Mouse (Mus musculus): ENCODE measurements around the gene Gngt2. TPM values are rescaled to one million over a fixed set of nuclear protein-coding genes. Genes with fewer than 3 reads are reported as not detected.

Gene Gngt2
- total and polyA plus RNA-seq, 3 experiments: 10.2 to 24.4 (median 19.0) TPM

DNA sequence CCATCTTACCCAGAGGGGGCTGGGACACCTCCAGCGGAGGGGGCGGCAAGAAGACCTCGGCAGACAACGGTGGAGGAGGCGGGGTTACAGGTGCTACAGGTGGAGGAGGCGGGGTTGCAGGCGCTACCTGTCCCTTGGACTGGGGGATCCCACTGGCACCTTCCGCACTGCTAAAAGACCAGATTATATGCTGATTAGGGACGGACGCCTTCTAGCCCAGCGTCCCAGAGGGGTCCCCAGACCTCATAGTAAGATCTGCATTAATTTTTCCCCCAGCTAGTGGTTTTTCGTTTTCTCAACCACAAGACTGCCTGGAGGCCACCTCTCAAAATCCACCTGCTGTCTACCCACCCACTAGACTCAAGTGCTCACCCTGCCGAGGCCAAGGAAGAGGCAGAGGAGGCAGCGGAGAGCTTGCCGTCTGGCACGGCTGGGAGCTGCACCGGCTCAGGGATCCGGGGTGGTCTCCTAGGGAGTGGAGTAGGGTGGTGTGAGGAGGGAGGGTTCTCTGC lies 3.3 kb upstream of the Gngt2 start:
- Histone ChIP-seq H3K36me3 (ENCODE audit: control insufficient read depth, insufficient read depth, low read length) (peaks cover 6% of the 10 kb centered on the region; the same call in 1 of the 2 replicates), H3K4me3 (no peak overlapping the region; the same call in 1 of the 2 replicates), H3K27me3 (ENCODE audit: control insufficient read depth, insufficient read depth, low read length) (no peaks in the 10 kb centered on the region), H3K79me2 (replicated peaks; ENCODE audit: control insufficient read depth, insufficient read depth, low read length) (no peaks in the 10 kb centered on the region), H3K27ac (peak overlapping the region; percentile 24), H3K9ac (ENCODE audit: low read depth, low read length) (no peak overlapping the region), H3K4me1 (ENCODE audit: control insufficient read depth, insufficient read depth, low read length) (peaks cover 39% of the 10 kb centered on the region)
- WGBS: 52% methylated on average over 18 of the region's 18 CpGs
- no peak for DNase-seq
- TF ChIP-seq POLR2A (IDR thresholded peaks at IDR 0.05; ENCODE audit: insufficient read depth, low read depth, low read length) (no peak), CTCF (IDR thresholded peaks at IDR 0.05) (no peak), EP300 (IDR thresholded peaks at IDR 0.05; ENCODE audit: insufficient read depth, low read depth, low read length) (no peak)
- intact Hi-C loops (cut with DNase I): no loop called here

DNA sequence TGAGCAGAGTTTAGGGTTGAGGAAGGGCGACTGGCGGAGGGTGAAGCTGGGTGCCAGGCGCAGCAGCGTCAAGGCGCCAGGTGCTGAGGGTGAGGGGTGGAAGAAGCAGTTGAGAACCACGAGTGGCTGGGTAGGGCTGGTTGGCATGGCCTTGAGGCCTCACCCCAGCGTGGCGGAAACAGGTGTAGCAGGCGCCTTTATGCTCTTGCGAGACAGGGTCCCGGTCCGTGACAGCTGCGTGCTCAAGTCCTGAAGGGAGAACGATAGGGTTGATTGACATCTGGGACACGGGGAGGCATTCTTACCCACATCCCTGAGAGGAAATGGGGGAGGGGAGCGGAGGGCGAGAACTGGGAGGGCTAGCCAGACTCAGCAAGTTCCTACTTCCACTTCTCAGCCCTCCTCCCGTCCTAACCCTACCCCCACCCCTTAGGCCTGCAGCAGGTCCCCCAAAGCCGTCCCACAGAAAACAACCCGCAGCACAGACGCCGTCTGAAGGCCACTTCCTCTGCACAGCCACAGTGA lies 2.8 kb upstream of the Gngt2 start:
- Histone ChIP-seq H3K36me3 (ENCODE audit: control insufficient read depth, insufficient read depth, low read length) (peaks cover 6% of the 10 kb centered on the region; the same call in 1 of the 2 replicates), H3K27ac (peak overlapping the region; percentile 24), H3K4me1 (ENCODE audit: control insufficient read depth, insufficient read depth, low read length) (peaks cover 40% of the 10 kb centered on the region), H3K79me2 (replicated peaks; ENCODE audit: control insufficient read depth, insufficient read depth, low read length) (no peaks in the 10 kb centered on the region), H3K27me3 (ENCODE audit: control insufficient read depth, insufficient read depth, low read length) (no peaks in the 10 kb centered on the region), H3K9ac (ENCODE audit: low read depth, low read length) (no peak overlapping the region), H3K4me3 (no peak overlapping the region; the same call in 1 of the 2 replicates)
- WGBS: 27% methylated on average over 22 of the region's 22 CpGs
- intact Hi-C loops (cut with DNase I): no loop called here
- TF ChIP-seq POLR2A (IDR thresholded peaks at IDR 0.05; ENCODE audit: insufficient read depth, low read depth, low read length) (no peak; the same call in 1 of the 2 replicates), EP300 (IDR thresholded peaks at IDR 0.05; ENCODE audit: insufficient read depth, low read depth, low read length) (peak; percentile 41; the same call in 1 of the 2 replicates), CTCF (IDR thresholded peaks at IDR 0.05) (no peak)
- DNase-seq: peak; percentile 55 to 73

DNA sequence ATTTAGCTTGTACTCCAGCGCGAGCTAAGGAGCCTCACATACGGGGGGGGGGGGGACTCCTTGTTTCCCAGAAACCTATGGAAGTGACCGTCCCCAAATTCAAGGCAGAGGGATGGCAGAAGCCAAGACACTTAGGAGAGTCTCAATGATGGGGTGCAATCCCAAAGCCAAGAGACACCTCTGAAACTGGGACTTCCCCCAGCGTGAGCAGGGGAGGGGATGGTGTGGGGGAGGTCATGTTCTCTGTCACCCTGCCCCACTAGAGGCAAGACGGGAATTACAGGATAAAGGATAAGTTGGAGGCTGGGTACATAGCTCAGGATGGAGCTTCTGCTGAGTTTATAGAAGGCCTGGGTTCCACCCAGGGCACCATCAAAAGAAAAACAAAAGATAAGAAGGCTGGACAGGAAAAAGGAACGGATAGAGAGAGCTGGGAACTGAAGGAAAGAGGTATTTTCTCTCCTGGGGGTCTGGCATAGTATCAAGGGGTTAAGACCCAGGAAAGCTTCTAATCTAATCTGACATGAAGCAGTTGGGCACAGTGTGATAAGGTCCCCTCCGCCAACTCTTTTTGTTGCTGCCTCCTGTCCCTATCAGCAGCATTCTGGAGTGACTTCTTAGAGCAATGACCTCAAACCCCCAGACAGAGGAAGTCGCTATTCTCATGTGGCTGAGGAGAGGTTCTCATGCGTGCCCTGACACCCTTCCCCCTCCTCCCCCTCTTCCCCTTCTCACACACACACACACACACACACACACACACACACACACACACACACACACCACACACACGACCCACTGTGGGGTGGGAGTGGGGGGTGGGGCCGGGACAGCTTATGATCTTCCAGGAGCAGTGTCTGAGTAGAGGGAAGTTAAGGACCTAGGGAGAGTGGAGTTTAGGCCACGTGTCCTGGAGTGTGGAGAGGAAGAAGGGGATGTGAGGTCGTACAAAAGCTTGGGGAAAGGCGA lies 2.0 kb upstream of the Gngt2 start:
- DNase-seq: peak; percentile 43 to 57

DNA sequence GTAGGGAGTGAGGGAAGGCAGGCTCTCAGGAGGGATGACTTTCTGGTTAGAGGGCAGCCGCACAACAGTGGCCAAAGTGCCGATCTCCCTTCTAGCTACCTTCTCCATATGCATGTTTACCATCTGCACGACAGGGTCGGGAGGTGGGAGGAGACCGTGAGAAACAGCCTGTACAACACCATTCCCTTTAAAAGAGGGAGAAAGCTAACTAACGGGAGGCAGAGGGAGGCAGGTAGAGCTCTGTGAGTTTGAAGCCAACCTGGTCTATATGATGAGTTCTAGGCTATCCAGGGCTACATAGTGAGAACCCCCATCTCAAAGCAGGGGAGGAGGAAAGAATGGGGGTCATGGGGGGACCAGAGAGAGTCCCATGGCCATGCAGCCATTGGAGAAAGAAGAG lies 1.2 kb upstream of the Gngt2 start:
- Histone ChIP-seq H3K27ac (peak overlapping the region; percentile 92), H3K27me3 (ENCODE audit: control insufficient read depth, insufficient read depth, low read length) (no peaks in the 10 kb centered on the region), H3K79me2 (replicated peaks; ENCODE audit: control insufficient read depth, insufficient read depth, low read length) (no peaks in the 10 kb centered on the region; the same call in 1 of the 2 replicates), H3K36me3 (ENCODE audit: control insufficient read depth, insufficient read depth, low read length) (peaks cover 6% of the 10 kb centered on the region; the same call in 1 of the 2 replicates), H3K4me1 (ENCODE audit: control insufficient read depth, insufficient read depth, low read length) (peaks cover 39% of the 10 kb centered on the region), H3K9ac (ENCODE audit: low read depth, low read length) (peak overlapping the region; percentile 6; the same call in 1 of the 2 replicates), H3K4me3 (peak overlapping the region; percentile 2; the same call in 1 of the 2 replicates)
- intact Hi-C loops (cut with DNase I): no loop called here
- DNase-seq: no peak
- TF ChIP-seq CTCF (IDR thresholded peaks at IDR 0.05) (no peak), EP300 (IDR thresholded peaks at IDR 0.05; ENCODE audit: insufficient read depth, low read depth, low read length) (no peak), POLR2A (IDR thresholded peaks at IDR 0.05; ENCODE audit: insufficient read depth, low read depth, low read length) (no peak)
- 28% methylated on average over 6 of the region's 6 CpGs for WGBS

More for the DNA sequence above, 2.0 kb upstream of the Gngt2 start:
- peak overlapping the region; percentile 18; the same call in 1 of the 2 replicates for H3K4me3 ChIP-seq
- no peaks in the 10 kb centered on the region for H3K79me2 ChIP-seq (replicated peaks; ENCODE audit: control insufficient read depth, insufficient read depth, low read length)
- TF ChIP-seq EP300 (IDR thresholded peaks at IDR 0.05; ENCODE audit: insufficient read depth, low read depth, low read length) (no peak), POLR2A (IDR thresholded peaks at IDR 0.05; ENCODE audit: insufficient read depth, low read depth, low read length) (no peak), CTCF (IDR thresholded peaks at IDR 0.05) (peak; percentile 20; the same call in 1 of the 2 replicates)
- no peak overlapping the region; the same call in none of the 2 replicates for H3K9ac ChIP-seq (ENCODE audit: low read depth, low read length)
- 20% methylated on average over 15 of the region's 15 CpGs for WGBS
- H3K4me1 ChIP-seq (ENCODE audit: control insufficient read depth, insufficient read depth, low read length): peaks cover 41% of the 10 kb centered on the region
- intact Hi-C loops (cut with DNase I): no loop called here
- H3K36me3 ChIP-seq (ENCODE audit: control insufficient read depth, insufficient read depth, low read length): peaks cover 6% of the 10 kb centered on the region; the same call in 1 of the 2 replicates
- peak overlapping the region; percentile 92 for H3K27ac ChIP-seq
- H3K27me3 ChIP-seq (ENCODE audit: control insufficient read depth, insufficient read depth, low read length): no peaks in the 10 kb centered on the region

DNA sequence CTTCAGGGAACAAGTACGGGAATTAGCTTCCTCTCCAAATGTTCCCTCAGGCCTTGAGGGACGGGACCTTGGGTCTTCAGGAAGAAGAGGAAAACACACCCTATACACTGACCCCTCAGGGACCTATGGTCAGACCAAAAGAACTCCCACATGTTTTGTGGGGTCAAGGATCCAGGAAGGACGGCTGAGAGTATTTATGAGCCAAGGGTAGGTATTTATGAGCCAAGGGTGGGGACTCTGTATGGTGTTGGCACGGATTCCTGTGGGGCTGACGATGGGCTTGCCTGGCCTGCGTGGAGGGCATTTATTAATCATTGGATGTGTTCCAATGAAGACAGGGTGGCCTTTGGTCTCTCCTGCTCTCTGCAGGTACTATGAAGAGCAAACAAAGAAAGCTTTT lies 583 bp upstream of the Gngt2 start:
- WGBS: 22% methylated on average over 6 of the region's 6 CpGs
- intact Hi-C loops (cut with DNase I): no loop called here
- DNase-seq: peak; percentile 46 to 51
- Histone ChIP-seq H3K36me3 (ENCODE audit: control insufficient read depth, insufficient read depth, low read length) (peaks cover 6% of the 10 kb centered on the region; the same call in 1 of the 2 replicates), H3K4me3 (peak overlapping the region; percentile 2; the same call in 1 of the 2 replicates), H3K9ac (ENCODE audit: low read depth, low read length) (no peak overlapping the region), H3K27ac (peak overlapping the region; percentile 92), H3K4me1 (ENCODE audit: control insufficient read depth, insufficient read depth, low read length) (peaks cover 35% of the 10 kb centered on the region), H3K27me3 (ENCODE audit: control insufficient read depth, insufficient read depth, low read length) (no peaks in the 10 kb centered on the region), H3K79me2 (replicated peaks; ENCODE audit: control insufficient read depth, insufficient read depth, low read length) (no peaks in the 10 kb centered on the region; the same call in 1 of the 2 replicates)
- TF ChIP-seq POLR2A (IDR thresholded peaks at IDR 0.05; ENCODE audit: insufficient read depth, low read depth, low read length): 0 out of 2 replicates have a peak, but pooled peaks have one; percentile 16
- no peak for TF ChIP-seq CTCF (IDR thresholded peaks at IDR 0.05)
- TF ChIP-seq EP300 (IDR thresholded peaks at IDR 0.05; ENCODE audit: insufficient read depth, low read depth, low read length): 0 out of 2 replicates have a peak, but pooled peaks have one; percentile 47
